Mouse (Mus musculus): ENCODE data around the gene Sin3a.

DNA sequence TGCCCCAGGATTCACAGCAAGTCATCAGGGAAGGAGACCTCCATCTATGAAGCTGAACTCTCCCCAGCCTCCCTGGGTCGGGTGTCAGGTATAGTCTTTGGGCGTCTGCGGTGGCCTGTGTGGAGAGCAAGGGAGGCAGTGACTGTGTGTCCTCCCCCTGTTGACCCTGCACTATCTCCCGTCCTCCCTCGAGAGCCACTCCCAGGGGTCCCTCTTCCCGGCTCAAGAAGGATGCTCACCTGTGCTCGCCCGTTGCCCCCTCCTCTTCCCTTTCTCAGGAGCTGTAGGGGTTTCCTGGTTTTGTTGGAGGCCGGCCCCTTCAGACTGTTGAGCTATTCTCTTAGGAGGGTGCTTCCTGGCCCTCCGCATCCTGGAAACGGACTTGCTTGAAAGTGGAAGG, 71.4 kb downstream of the Sin3a start:
- TF ChIP-seq CTCF (IDR thresholded peaks at IDR 0.05; ENCODE audit: low read depth) (no peak), EP300 (optimal IDR thresholded peaks at IDR 0.05) (no peak)

Data from stomach, postnatal 0 days (tissue).